Comparison of ENCODE assay signal across 13 mouse cellular contexts in the genomic region with DNA sequence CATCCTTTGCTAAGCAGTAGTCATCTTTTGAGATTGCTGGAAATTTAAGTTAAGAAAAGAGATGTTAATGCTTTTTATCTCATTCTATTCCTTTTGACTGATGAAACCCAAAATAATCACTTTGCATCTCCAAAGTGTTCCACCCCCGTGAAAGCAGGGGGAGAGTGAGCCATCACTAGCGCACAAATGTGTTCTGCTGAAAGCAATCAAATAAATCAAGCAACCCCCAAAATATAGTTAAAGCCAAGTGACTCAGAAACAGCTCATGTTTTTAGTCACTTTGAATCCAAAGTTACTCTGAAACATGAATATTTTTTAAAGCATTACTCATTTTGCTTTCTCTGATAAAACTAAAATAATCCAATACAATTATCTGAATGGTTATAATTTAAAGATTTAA.
"Had no signal": no experiment of that assay in that cellular context is flagged by ENCODE, and none has a peak within 500 bp of the region (broad histone marks: within the 10 kb centered on the region; RNA-seq: fewer than 3 reads in every experiment).

No protein-coding gene starts in this region.

- DNase-seq: kidney, adult 11 months; kidney, adult 9 months; kidney, postnatal 36 days; lung, embryonic 14.5 days; lung, postnatal 10 days; lung, postnatal 4 days; thymus, postnatal 4 days had no signal

- H3K4me2 ChIP-seq: limb, embryonic 15.5 days; liver, embryonic 12.5 days; lung, embryonic 14.5 days; midbrain, embryonic 11.5 days; midbrain, embryonic 15.5 days had no signal

- H3K4me3 ChIP-seq: limb, embryonic 15.5 days; liver, embryonic 12.5 days; midbrain, embryonic 15.5 days had no signal

- ATAC-seq: inflammation-experienced regulatory T-cells, adult 6 months; liver, embryonic 12.5 days; midbrain, embryonic 15.5 days had no signal

- H3K27ac ChIP-seq: kidney, postnatal 0 days; limb, embryonic 15.5 days; liver, embryonic 12.5 days; midbrain, embryonic 15.5 days had no signal

- H3K36me3 ChIP-seq: limb, embryonic 15.5 days; liver, embryonic 12.5 days; midbrain, embryonic 15.5 days had no signal

- H3K9ac ChIP-seq: limb, embryonic 15.5 days; liver, embryonic 12.5 days; lung, embryonic 14.5 days; midbrain, embryonic 15.5 days had no signal

- H3K4me1 ChIP-seq: limb, embryonic 15.5 days; liver, embryonic 12.5 days; midbrain, embryonic 15.5 days had no signal

- H3K27me3 ChIP-seq: limb, embryonic 15.5 days; liver, embryonic 12.5 days; midbrain, embryonic 15.5 days had no signal

- H3K9me3 ChIP-seq: limb, embryonic 15.5 days; liver, embryonic 12.5 days; midbrain, embryonic 15.5 days had no signal
